Comparison of ENCODE assay signal across 8 mouse cellular contexts in genomic region chr17:6960776-6961175, GRCm38 (mm10). TPM values are rescaled to one million over a fixed set of nuclear protein-coding genes. Genes with fewer than 3 reads are reported as not detected.
A peak's percentile ranks its signal among the peaks of the same experiment; 100 is the strongest.
DNase-seq lines count a peak whose midpoint lies in the region; ATAC-seq and TF ChIP-seq lines count a peak whose summit lies in the region.
"Not testable (repeated sequence)": the region's sequence is repeated elsewhere in the genome, so short reads cannot be mapped to it uniquely, and the experiment has no call there.

Gene Tagap1 (minus strand): TSS chr17:6961156.

- not testable (repeated sequence) for H3K27me3 ChIP-seq in hindbrain, postnatal 0 days (ENCODE audit: insufficient read depth, low read length)

- intact Hi-C loops in gastrocnemius, postnatal 36 days (cut with DNase I); left cerebral cortex, adult 2 months (cut with DNase I): not testable (repeated sequence)

- peak within 1 kb of the TSS; percentile 65; the same call in 1 of the 2 replicates for H3K27ac ChIP-seq in hindbrain, postnatal 0 days
- not testable (repeated sequence) for H3K27ac ChIP-seq in left cerebral cortex, adult 2 months; olfactory bulb, adult 2 months (ENCODE audit: insufficient read depth, low read depth, low read length)

- WGBS in hindbrain, postnatal 0 days, result under 1% methylated on average over 34 of the region's 51 CpGs
- WGBS in olfactory bulb, adult 2 months, result under 1% methylated on average over 42 of the region's 51 CpGs

- not testable (repeated sequence) for H3K9me3 ChIP-seq in hindbrain, postnatal 0 days (ENCODE audit: low read length)

- DNase-seq in embryo, embryonic 11 days, result peak; percentile 10
- peak; percentile 5 to 60 for DNase-seq in gastrocnemius, postnatal 36 days
- DNase-seq in hindbrain, postnatal 0 days (ENCODE audit: low spot score), result peak; percentile 4
- peak; percentile 40 to 45 for DNase-seq in left cerebral cortex, adult 2 months (ENCODE audit: extremely low spot score in 1 of 2, low spot score in 2 of 2)
- DNase-seq in lung, postnatal 10 days, result peak; percentile 27
- peak; percentile 69 for DNase-seq in thymus, postnatal 25 days

- peak within 1 kb of the TSS; percentile 40 for H3K4me3 ChIP-seq in hindbrain, postnatal 0 days (ENCODE audit: low read length)
- H3K4me3 ChIP-seq in left cerebral cortex, adult 2 months, result peak within 1 kb of the TSS; percentile 45
- peak within 1 kb of the TSS; percentile 58 for H3K4me3 ChIP-seq in olfactory bulb, adult 2 months (ENCODE audit: insufficient read depth, low read depth, low read length)

- not testable (repeated sequence) for H3K9ac ChIP-seq in hindbrain, postnatal 0 days (replicated peaks; ENCODE audit: low read length)

- ATAC-seq in activated CD4-positive, CD25-positive, alpha-beta regulatory T cell, adult 4 months, result peak; percentile 1
- ATAC-seq in hindbrain, postnatal 0 days, result not testable (repeated sequence)

- TF ChIP-seq CTCF in hindbrain, postnatal 0 days (IDR thresholded peaks at IDR 0.05; ENCODE audit: low read depth); left cerebral cortex, adult 2 months (IDR thresholded peaks at IDR 0.05); olfactory bulb, adult 2 months (IDR thresholded peaks at IDR 0.05; ENCODE audit: insufficient read depth, low read depth, low read length): not testable (repeated sequence)

- not testable (repeated sequence) for TF ChIP-seq POLR2A in olfactory bulb, adult 2 months (IDR thresholded peaks at IDR 0.05; ENCODE audit: insufficient read depth, low read depth, low read length)

- not testable (repeated sequence) for H3K36me3 ChIP-seq in hindbrain, postnatal 0 days (ENCODE audit: insufficient read depth, low read length)

- peak within 1 kb of the TSS; percentile 38; the same call in 1 of the 2 replicates for H3K4me2 ChIP-seq in hindbrain, postnatal 0 days (ENCODE audit: low read depth, low read length)

- H3K4me1 ChIP-seq in hindbrain, postnatal 0 days (ENCODE audit: insufficient read depth, low read length); olfactory bulb, adult 2 months (ENCODE audit: control insufficient read depth, insufficient read depth, low read length): not testable (repeated sequence)

RNA-seq across cellular contexts. Expression of gene Tagap1, which starts in this region (rescaled TPM):
- 10 to 100 TPM; 45.9 to 57.3 TPM for polyA plus RNA-seq in activated CD4-positive, CD25-positive, alpha-beta regulatory T cell, adult 4 months (2017; shearing (Covaris generic))
- total RNA-seq in gastrocnemius, postnatal 36 days (2021), result 10 to 100 TPM; 10.5 to 12.0 TPM
- total RNA-seq in hindbrain, postnatal 0 days (2014; rRNA removed), result 38.2 and 40.7 TPM in 2 replicates
- polyA plus RNA-seq in hindbrain, postnatal 0 days (2015; fragmentation: Nextera tagmentation; extraction: Ambion mirVana), result 49.7 and 52.7 TPM in 2 replicates
- 10 to 100 TPM; 28.5 to 31.5 TPM for total RNA-seq in left cerebral cortex, adult 2 months (2021)
- polyA plus RNA-seq in olfactory bulb, adult 2 months (2012; ENCODE audit: insufficient read depth, insufficient read length, low replicate concordance, missing spikeins), result not detected in 2 replicates

Comparison
In these comparisons a context has a peak if more than half of its experiments do, and no peak if none do; other contexts are left out.
1. RNA of gene Tagap1 (polyA plus RNA-seq): 45.9 to 57.3 TPM in activated CD4-positive, CD25-positive, alpha-beta regulatory T cell, adult 4 months and 49.7 to 52.7 TPM in hindbrain, postnatal 0 days; not detected in olfactory bulb, adult 2 months; every median in the first group is over 10 times any median in the second.
2. DNase-seq: peak in every context shown above with its lines; median percentile 69 in thymus, postnatal 25 days; 42 in left cerebral cortex, adult 2 months; 32 in gastrocnemius, postnatal 36 days; 27 in lung, postnatal 10 days; 10 in embryo, embryonic 11 days; 4 in hindbrain, postnatal 0 days.
3. Peak in every context shown above with its lines, with median percentiles within 50 percentile points of each other: H3K4me3 ChIP-seq.